Mouse (Mus musculus) megakaryocyte, embryonic 14.5 days (primary cell): ENCODE measurements around the gene Ccdc9.

Source experiments
- FLI1 ChIP-seq: IDR thresholded peaks from 2 replicates; pipeline ENCODE4 v1.6.1; 2012; ENCODE audit warnings: low read length, inconsistent platforms, mixed read lengths
- GATA1 ChIP-seq: IDR thresholded peaks from 3 replicates; pipeline ENCODE4 v1.6.1; 2012; ENCODE audit warnings: mixed read lengths, low read length, inconsistent platforms, borderline replicate concordance

- TF ChIP-seq GATA1 (0 out of 3 replicates have a peak, but pooled peaks have one; percentile 38), FLI1 (no peak)
Observed at GRCm38 (mm10) chr7:16273081-16273765, 13.4 kb downstream of the Ccdc9 start, which contains the start of gene Inafm1.
